Mouse (Mus musculus) layer of hippocampus, postnatal 25 days (tissue): ENCODE results near the gene Ankrd10. TPM values are rescaled to one million over a fixed set of nuclear protein-coding genes. Genes with fewer than 3 reads are reported as not detected.
"Not testable (repeated sequence)": the region's sequence is repeated elsewhere in the genome, so short reads cannot be mapped to it uniquely, and the experiment has no call there.

ENCODE experiments used
- DNase-seq, 2 experiments: peaks; one replicate each; pipeline ENCODE4 v3.0.0; 2022; ENCODE audit warnings: mixed read lengths in 2 of 2, low spot score in 1 of 2; ENCODE audit errors: extremely low spot score in 1 of 2
- total RNA-seq, 2 experiments: library from RNA; stranded (reverse); gene quantifications; 2 replicates each; pipeline ENCODE4 v1.2.3; 2021

Gene Ankrd10
- total RNA-seq, 2 experiments from 2014 or later, result 55.3 to 67.2 TPM

DNA sequence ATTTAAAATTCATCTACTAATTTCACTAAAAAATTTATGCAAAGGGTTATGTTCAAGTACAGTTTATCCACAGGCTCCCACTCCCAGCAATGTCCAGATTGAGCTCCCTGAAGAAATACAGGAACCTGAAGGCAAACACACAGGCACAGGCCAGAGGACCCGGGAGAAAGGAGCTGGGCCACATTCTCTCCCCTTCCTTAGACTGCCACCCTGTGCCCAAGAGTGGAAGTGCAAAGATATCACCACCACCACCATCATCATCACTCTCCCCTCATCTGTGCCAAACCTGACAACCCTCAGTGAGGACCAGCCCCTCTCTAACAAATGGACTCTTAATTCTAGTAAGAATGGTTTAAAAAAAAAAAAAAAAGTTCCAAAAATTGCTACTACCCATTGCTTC lies 19.3 kb downstream of the Ankrd10 start:
- peak; percentile 32 to 70 for DNase-seq

DNA sequence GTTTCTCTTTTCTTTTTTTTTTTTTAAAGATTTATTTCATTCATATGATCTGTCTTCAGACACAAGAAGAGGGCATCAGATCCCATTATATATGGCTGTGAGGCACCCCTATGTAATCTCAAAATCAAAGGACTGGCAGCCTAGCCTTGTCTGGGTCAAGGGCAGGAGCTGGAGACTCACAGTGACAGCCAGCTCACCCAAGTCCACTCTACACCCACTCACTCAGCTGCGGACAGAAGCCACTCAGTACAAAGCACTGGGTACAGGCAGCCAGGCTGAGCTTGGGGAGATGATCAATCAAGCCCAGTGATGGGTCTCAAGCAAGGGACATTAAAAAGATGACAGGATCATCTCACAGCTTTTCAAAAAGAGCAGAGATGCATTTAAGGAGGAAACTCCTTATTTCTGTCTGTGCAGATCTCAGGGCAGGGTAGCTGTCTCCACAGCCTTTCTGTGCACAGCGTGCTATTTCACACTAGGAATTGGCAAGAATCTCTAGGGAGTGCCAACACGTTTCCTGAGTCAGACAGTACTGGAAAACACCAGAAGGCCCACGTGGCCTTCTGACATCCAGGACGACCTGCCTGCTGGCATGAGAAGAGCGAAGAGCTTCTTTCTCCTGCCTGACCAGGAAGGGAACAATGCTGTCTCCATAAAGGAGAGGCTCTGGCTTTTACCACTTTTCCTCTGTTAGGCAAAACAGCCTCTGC lies 21.3 kb downstream of the Ankrd10 start:
- no peak for DNase-seq

DNA sequence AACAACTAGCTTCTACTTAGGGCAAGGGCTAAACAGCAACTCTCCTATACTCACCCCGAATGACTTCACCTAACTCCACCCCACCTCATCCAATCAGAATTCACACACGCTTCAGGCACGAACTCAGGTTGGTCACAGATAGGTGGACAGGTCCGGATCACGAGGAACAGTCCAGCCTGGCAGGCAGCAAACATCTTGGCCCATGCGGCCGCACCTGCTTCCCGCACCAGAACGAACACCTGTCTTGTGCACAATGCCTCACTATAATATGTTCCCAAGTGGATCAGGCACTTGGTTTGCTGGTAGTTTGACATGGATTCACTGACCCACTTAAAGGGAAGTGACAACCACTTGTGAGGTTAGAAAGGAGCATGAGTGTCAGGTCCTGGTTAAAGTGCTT lies 26.7 kb downstream of the Ankrd10 start:
- DNase-seq, result no peak

DNA sequence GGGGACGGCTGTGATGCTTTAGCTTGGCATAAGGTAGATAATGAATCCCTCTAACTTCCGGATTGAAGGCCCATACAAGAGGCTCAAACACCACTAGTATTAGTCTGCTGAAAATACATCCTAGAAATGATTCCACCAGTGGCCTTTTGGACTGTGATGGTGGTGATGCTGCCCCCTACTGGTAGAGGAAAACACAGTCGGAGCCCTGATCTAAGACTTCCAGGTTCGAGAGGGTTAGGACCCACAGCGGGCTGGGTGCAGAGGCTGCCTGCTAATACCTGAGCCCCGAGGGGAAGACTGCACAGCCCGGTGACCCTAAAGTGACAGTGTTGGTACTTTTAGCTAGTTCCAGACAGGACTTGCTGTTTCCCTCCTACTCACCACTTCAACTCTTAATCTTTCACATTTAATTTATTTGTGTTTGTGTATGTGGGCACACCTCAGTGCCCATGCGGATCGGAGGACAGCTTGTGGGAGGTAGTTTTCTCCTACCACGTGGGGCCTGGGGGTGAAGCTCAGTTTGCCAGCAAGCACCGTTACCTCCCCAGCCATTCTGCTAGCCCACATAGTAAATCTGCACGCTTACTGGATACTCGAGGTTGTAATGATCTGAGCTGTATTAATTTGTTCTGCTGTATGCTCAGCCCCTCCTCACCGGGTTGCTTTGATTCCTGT lies 33.4 kb downstream of the Ankrd10 start:
- DNase-seq, result peak; percentile 46 to 66

DNA sequence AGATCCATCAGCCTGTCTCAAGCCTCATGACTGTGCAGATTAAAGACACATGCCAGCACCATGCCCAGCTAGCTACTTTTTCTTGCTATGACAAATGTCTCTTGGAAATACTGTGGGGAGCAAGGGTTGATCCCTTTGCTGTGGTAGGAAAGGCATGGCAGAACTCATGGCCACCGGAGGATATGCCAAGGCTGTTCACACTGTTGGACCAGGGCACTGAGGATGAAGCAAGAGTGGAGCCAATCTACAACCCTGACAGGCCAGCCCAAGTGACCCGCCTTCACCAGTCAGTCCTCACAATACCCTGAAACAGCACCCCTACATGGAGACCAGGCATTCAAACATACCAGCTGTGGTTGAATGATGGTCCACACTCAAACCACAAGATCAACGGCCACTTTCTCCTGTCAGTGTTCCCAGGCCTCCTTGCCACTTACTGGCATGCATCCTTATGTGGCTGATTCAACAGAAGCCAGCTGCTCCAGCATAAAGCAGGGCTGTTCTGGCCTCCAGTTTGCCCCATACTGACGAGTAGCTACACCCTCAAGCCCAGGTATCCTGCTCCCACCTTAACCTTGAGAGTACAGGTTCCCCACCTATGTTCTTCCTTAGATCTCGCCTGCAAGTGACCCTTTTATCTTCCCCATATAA lies 35.1 kb downstream of the Ankrd10 start:
- DNase-seq, result no peak

DNA sequence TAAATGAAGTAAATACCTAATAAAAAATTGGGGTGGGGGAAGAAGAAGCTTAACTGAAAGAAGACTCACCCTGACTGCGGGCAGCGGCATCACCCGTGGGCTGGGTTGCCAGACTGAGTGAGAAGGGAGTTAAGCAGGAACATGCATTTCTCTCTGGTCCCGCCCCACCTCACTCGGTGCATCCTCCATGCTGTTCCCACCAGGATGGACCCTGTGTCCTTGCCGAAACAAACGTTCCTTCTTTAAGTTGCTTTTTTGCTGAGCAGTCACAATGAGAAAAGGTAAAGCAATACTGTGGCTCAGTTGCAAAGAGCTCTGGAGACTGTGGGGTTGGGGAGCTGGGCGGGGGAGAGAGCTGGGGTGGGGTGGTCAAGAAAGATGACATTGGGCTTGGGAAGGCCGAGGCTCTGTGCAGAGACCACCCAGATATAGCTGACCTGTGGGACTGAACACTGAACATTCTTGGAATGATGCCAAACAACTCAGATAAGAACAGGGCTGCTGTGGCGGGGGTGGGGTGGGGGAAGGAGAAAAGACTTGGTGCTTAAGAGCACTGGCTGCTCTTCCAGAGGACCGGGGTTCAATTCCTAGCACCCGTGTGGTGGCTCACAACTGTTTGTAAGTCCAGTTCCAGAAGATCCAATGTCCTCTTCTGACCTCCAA lies 42.2 kb downstream of the Ankrd10 start:
- DNase-seq, result no peak

DNA sequence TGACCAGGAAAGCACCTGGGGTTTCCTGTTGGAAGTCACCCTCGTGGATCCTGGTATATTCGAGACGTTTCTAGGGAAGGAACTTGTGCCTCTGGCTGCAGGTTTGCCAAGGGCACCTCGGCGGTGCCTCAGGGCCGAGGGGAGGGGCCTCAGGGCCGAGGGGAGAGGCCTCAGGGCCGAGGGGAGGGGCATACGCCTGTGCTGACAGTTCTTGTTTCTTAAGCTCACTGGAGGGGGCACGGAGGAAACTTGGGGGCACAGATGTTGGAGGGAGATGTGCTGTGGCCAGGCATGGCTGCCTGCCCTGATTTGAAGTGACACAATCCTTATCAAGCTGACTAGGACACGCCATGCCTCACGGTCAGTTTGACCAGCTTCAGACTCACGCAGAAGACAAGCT lies 43.3 kb downstream of the Ankrd10 start:
- no peak for DNase-seq

DNA sequence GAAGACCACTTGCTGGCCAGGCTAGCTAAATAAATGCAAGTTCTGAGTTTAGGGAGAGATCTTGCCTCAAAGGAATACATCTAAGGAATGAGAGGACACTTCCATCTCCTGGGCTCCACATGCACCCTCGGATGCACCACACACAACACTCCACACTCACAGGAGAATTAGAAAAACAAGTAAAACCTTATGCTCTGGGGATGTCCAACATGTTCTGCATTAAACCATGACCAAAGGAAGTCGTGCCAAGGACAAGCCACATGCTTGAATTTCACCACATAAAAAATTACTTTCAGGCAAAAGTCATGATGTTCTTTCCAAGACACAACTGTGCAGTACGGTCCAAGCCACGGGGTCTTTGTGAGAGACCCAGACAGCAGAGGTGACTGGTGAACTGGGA lies 43.7 kb downstream of the Ankrd10 start:
- DNase-seq, result no peak

DNA sequence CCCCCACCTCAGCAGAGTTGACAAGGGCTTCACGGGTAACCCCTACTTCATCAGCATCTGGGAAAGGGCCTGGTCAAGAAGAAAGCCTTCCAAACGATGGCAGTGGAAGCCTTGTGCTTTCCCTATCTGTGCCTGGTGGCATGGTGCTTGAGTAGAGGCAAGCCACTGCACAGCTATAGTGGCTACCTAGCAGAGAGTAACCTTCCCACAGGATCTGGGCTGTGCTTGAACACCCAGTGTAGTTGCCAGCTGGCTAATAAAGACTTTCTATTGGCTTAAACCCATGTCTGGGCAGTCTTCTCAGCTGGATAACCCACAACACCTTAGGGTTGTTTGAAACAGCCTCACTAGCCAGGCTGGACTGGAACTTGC lies 49.2 kb downstream of the Ankrd10 start:
- no peak for DNase-seq

DNA sequence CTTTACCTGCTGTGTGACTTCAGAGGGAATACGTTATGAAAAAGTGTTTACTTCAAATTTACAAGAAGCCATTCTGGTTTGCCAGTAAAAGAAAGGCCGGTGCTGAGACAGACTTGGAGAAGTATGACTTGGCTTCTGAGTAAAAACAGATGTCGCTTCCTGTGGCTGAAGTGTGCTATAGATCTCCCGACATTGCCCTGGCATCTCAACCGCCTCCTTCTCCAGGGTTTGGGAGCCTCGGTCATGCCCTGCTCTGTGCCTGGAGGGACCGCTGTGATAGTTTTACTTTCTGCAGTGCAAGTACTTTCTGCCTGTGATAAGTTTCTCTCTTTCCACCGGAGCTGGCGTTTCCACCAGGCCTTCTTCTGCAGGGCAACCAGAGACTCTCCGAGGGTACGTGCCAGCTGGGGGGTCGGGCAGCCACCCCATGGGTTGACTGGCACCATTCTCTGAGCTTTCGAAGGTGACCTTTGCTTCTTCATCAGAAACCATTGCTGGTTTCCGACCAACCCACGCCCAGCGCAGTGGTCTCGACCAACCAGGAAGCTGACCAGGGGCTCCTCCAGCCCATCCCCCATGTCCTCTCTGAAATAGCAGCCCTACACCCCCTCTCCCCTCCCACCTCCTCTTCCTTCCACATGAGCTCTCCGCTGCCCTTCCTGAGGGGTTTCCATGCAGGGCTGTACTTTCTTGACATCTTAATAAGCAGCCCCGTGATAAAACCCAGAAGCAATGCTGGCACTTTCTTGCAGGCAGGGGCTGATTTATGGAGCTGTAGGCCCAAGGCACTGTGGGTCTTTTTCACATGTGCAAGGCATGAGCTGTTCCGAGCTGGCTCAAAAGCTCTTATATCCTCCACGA lies 49.8 kb downstream of the Ankrd10 start:
- no peak for DNase-seq

DNA sequence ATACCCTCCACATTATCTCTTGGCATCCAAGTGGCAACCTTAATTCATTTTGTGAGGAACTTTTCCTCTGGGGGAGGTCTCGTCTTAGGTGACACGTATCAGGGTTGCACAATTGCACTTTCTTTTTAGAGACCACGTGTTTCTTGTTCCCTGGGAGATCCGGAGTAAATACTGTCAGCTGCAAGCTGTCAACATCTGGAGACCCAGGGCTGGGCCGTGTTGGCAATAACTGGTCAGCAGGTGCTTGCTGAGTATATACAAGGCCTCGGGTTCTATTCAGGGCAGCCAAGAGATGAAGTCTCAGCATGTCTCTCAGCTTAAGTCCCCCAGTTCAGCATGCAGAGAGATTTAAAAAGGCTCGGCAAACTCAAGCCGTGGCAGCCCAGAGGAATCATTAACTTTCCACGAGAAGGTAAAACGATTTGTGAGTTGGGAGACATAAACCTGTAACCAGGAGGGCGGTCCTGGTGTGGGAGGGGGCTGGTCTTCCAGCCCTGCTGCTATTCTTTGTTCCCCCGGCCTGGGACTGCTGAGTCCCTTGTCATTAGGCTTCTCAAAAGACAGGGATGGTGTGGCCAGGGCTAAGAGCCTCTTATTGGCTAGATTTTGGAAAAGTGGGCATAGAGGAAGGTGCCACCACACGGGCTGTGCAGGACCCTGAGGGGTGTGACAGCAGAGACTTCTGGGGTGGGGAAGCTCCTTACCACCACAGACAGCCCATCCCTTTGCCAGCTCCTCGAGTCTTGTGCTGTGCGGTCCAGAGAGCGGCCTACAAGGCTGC lies 59.8 kb downstream of the Ankrd10 start:
- DNase-seq, result no peak

DNA sequence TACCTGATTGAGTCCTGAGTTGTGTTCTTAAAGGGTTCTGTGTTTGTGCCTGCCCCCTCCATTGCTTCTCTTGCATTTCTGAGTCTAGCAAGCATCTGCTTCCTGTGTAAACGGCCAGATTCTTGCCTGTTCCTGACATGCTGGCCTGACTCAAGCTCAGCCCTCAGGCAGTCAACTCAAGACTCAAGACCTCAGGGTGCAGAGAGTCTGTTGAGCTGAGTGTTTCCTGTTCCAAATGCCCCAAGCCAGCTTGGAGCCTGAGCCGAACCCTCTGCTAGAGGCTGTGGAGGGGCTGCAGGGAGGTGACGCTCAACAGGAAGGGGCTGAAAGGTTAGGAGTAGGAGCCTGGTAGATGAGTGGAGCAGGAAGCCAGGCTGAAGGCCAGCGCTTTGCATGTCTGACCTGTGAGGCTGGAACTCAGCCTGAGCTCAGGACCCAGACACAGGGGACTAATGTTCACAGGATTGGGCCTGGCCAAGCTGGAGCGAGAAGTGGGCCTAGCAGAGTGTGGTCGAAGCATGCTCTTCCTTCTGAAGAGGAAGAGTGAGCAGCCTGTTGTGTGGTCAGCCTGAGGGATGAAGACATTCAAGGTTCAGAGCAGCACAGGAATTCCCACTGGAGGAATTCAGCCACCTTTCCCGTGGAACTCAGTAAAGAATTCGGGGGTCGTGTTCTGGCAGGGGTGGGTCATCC lies 60.5 kb downstream of the Ankrd10 start:
- DNase-seq, result no peak

DNA sequence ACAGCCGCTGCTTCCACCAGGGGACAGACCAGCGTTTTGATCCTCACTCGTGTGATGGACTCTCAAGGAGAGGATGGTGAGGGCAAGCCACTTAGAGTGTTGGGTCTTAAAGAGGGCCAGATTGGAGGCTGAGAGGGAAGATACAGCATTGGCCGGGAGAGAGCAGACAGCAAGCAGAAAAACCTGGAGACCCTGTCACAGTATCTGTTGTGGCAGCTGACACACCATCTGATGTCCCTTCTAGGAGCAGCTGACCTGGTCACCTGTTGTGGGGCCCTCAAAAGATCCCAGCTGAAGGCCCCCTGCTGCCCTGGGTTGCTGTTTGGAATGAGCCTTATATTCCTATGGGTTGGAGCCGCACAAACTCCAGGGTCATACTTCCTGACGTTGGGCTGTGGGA lies 63.1 kb downstream of the Ankrd10 start:
- DNase-seq, result no peak

DNA sequence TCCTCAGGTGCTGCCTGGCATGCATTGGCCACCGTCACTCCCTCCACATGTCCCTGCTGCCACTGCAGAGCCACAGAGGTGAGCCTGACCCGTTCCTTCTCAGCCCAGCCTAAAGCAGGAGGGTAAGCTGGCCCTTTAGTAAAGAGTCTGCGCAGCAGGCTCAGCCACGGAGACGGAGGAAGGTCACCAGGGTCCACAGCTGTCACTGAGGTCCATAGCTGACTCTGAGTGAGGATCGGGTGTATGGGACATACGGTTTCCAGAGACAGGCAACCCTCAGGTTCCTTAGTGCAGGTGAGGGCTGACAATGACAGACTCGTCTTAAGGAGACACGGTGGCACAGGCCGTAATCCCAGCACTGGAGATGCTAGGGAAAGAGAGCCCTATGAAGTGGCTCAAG lies 63.6 kb downstream of the Ankrd10 start:
- DNase-seq, result no peak

DNA sequence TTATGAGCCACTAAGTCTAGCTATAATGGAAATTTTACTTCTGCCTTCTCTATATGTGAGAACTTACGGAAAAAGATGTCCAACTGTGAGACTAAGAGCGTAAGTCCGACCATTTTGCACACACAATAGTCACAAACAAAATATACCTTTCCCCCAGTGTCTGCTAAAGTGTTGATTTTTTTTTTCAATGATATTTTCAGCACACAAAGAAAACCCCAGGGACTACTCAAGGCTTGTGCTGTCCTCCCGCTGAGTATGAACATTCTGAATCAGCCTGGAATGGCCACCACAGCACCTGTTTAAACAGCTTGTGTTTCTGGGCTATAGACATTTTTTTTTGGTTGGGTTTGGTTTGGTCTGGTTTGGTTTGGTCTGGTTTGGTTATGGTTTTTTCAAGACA lies 64.8 kb downstream of the Ankrd10 start:
- DNase-seq, result no peak

DNA sequence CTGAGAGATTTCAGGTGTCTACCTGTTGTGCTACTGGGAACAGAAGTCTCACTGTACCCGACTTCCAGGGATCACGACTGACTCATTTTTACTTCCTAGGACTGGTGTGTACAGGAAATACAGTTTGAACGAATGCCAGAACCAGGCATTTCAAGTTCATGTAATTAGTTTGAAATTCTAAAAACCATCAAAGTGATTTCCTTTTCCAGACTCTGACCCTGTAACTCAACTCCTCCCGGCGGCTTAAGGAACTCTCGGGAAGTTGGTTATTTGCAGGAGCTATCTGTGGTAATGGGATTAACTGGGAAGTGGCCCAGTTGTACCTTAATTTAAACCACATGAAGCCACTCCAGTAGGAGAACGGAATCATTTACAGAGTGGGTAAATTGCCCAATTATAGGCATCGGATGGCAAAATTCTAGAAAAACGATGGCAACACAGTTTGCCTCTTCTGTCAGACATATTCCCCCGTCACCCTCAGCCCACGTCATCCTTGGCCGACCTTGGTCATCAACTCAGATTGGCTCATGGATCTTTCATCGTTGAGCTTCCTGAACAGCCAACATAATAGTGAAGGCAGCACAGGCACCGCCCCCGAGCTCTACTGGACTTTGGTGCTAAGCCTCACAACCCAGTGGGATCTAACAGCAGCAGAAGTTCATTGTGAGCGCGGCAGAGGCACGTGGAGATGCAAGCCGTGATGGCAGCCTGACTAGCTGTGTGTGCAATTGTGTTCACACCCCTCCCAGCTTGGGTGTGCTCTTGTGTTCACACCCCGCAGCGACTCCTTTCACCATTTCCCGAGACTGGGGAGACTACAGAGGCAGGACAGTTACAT lies 66.1 kb downstream of the Ankrd10 start:
- DNase-seq, result no peak

DNA sequence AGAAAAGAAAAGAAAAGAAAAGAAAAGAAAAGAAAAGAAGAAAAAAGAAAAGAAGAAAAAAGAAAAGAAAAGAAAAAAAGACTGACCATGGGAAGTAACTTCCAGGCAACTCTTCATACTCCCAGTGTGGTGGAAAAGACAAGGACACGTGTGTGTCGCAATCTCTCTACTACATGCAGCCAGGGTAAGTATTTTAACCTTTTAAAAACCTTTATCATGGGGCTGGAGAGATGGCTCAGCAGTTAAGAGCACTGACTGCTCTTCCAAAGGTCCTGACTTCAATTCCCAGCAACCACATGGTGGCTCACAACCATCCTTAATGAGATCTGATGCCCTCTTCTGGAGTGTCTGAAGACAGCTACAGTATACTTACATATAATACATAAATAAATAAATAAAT lies 67.4 kb downstream of the Ankrd10 start:
- not testable (repeated sequence) for DNase-seq

DNA sequence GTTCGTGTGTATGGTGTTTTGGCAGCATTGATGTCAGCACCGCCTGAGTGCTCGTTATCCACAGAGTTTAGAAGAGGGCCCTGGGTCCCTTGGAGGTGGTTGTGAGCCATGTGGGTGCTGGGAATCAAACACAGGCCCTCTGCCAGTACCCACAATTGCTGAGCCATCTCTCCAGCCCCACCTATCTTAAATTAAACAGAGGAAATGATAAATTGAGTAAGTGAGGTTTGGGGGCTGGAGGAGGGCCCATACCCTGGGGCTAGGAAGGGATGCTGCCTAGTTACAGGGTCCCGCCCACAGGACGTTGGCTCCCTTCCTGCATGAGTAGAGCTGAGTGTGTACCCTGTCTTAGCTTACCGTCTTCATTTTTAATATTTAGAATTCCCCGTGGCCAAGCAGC lies 70.8 kb downstream of the Ankrd10 start:
- DNase-seq, result no peak
